Mouse (Mus musculus) liver, embryonic 14.5 days (tissue): Measurements from ENCODE around the gene Nlrc3.
"Not testable (repeated sequence)": the region's sequence is repeated elsewhere in the genome, so short reads cannot be mapped to it uniquely, and the experiment has no call there.

Experiments
- CTCF ChIP-seq: IDR thresholded peaks from 2 replicates; pipeline ENCODE4 v1.5.1; 2016; ENCODE audit warnings: antibody characterized with exemption, low read depth, control low read depth
- EP300 ChIP-seq: IDR thresholded peaks from 2 replicates; pipeline ENCODE4 v1.6.1; 2016; ENCODE audit warnings: antibody characterized with exemption, low read depth

DNA sequence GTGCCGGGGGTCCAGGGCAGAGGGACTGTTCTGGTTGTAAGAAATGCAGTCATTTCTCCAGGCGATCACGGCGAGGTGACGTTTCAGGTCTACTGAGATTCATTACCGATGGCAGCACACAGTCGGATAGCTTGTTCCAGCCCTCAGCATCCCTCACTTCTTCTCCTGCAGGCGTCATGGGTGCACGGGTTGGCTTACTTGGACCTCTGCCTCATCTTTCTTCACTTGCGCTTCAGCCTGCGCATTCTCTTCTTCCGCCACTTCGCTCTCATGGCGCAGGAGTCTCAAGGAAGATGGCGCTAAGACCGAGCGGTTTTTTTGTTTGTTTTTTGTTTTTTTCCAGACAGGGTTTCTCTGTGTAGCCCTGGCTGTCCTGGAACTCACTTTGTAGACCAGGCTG, 40.4 kb upstream of the Nlrc3 start:
- not testable (repeated sequence) for TF ChIP-seq EP300, CTCF
